Mouse (Mus musculus) lung, postnatal 4 days (tissue): ENCODE measurements around the gene Pacrg.
A peak's percentile ranks its signal among the peaks of the same experiment; 100 is the strongest.

Experiments
- DNase-seq, 2 experiments: peaks; one replicate each; pipeline ENCODE4 v3.0.0; 2021

Pacrg gene

GRCm38 (mm10) chr17:10840148-10840707 lies at the start of gene Pacrg, which contains the start of gene Prkn:
TSS of gene Pacrg (minus strand) at chr17:10840311.
TSS of gene Prkn (plus strand) at chr17:10840384.
- DNase-seq: peak; percentile 98

DNA sequence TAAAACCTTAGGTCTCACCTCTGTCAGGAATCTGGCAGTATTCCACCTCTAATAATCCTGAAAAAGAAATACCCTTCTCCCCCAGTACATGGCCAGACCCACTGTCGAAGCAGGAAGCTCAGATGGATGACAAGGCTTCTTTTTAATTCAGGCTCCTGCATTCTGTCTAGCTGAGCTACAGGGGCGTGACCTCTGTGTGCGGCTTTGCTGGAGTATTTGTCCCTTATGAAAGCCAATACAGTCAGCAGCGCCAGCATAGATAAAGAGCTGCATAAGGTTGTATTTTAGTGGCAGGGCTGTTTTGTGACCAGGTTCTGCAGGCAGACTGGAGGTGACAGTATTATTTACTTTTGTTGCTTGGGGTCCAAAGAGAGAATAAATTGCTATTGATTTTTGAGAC lies 47.8 kb upstream of the Pacrg start:
- no peak for DNase-seq

GRCm38 (mm10) chr17:10882260-10882659 lies 42.1 kb upstream of the Pacrg start:
- DNase-seq: no peak

DNA sequence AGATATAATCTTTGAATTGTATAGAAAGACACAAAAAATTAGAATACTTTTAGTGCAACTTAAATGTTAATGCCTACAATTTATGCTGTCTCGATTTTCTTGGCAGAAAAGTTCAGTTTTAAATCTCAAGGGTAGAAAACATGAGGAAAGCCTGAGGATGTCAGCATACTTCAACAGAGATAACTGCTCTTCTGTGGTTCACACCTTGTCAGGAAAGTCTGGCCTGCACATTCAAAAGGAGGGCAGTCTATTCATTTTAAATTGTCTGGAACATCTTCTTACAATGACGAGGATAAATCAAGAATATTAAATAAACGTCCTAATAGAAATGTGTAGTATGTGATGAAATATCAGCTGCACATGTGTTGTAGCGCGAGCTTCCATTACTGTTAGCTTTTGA lies 38.9 kb upstream of the Pacrg start:
- DNase-seq: no peak

DNA sequence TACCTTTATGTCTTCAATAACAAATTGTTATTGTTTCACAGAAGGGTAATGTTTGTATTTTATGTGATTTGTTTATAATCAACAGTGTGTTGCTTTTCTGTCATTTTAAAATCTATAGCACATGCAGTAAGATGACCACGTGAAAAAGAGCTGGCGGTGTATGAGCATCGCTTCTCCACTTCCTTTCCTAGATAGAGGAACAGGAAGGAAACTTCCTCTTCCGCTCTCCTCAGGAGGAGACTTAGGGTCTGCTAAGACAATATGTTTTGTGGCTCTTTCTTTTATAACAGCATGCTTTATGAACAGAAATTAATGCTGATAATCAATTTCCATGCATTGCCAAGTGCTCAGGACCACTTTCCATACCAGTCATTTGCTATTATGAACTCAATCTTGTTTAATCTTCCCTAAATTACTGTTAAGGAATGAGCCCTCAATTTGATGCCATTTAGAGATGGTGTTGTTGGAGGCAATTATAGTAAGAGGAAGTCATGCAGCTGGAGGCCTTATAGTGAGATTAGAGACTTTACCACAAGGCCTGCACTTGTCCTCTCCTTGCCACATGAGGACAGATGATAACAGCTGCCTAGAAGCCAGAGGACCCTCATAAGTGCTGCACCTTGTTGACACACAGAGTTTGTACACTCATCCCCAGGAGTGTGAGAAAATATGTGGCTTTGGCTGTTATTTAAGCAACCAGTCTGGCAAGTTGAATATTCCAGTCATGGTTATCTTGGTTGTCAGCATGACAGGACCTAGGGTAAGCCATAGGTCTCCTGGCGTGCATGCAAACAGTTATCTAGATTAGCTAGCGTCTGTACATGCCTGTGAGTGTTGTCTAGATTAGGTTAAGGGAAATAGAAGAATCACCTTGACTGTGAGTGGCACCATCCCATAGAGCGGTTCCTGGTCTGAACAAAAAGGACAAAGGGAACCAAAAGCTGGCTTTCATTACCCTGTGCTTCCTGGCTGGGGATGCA lies 34.4 kb upstream of the Pacrg start:
- DNase-seq: no peak

DNA sequence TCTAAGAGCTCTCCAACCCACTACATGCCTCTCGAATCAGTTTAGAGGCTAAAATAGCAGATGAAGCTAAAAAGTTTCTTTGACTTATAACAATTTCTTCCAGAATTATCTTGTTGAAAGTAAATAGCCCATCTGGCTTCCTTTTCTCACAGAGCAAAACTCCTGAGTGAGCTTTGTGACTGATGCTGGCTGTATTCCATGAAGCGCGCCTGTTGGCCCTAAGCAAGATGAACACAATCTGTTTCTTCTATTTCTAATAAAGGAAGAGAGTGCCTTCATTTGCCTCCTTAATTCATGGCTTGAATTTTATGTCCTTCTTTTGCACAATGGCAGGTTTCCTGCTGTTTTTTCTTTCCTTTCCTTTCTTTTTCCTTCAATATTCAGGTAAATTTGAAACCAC lies 14.1 kb upstream of the Pacrg start:
- no peak for DNase-seq

DNA sequence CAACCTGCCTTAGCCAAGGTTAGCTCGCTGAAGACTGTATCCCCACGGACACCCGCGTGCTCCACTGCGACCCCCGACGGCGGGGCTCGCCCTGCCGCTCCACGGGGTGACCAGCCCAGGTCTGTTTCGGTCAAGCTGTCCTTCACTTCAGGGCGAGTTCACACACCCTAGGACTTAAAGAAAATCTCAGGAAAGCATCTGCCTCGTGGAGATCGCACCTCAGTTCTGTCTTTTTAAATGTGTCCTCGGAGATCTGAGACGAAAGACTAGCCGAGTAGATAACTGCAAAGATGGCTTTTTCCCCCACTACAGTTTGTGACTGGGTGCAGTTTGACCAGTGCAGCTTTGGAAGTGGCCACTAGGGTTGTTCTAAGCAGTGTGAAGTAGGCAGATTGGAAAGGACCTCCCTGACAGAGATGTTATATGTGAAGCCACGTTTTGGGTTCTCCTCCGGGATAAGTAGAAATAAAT lies 655 bp upstream of the Pacrg start:
- DNase-seq: peak; percentile 41 to 71

DNA sequence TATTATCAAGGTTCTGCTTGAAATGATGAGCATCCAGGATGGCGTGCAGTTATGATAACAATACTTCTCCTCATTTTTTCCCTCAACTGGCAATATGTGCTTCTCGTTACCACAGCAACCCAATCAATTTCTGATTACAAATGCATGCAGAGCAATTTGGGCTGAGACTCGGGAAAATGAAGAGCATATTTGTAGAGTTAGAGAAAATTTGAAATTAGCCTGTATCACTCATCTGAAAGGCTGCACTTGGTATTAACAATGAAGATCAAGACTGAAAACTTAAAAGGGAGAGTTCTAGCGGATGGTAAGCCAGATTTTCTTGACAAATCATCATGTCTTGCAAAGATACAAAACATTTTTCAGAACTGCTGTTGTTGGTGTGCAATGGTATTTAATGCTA lies 21.1 kb downstream of the Pacrg start:
- DNase-seq: no peak

DNA sequence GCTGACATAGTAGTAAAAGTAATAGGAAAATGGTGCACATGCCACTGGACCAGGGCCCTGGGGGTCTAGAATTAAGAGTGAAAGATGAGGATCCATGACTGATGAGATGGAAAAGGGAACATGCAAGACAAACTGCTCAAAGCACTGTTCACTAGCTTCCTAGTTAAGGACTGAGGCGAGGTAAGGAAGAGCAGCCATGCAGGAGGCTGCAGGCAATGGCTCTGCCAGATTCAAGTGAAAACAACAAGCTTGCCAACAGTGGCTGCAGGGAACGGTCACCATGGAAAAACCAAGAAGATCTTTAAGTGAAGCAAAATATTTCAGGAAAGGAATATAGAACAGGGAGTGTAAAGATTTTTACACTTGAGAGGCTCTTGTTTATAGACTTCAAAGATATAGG lies 31.5 kb downstream of the Pacrg start:
- no peak for DNase-seq

GRCm38 (mm10) chr17:10807261-10807998 lies 32.7 kb downstream of the Pacrg start:
- DNase-seq: no peak

- no peak for DNase-seq
Measured at GRCm38 (mm10) chr17:10806692-10807091, 33.4 kb downstream of the Pacrg start.

GRCm38 (mm10) chr17:10791661-10792060 lies 48.5 kb downstream of the Pacrg start:
- DNase-seq: no peak

DNA sequence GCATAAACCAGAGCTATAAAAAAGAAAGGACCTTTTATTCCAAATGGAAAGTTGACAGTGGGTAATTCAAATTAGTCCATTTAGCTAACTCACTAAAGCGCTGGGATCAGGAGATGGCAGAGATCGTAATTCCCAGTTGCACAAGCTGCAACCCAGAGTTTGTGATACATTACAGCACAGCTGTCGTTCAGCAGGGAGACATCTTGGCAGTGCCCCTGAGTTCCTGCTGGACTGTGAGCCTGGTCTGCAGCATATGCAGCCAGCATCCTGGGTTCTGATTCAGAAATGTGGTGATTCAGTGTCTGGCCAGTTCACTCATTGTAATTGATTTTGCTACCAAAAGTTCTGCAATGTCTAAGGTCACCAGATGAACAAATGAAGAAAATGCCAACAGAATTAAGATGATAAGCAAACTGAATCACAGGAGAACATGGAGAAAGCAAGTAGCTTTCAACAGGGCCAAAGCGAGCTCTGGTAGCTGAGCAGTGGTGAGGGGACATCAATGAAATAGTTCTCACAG lies 55.6 kb downstream of the Pacrg start:
- no peak for DNase-seq

DNA sequence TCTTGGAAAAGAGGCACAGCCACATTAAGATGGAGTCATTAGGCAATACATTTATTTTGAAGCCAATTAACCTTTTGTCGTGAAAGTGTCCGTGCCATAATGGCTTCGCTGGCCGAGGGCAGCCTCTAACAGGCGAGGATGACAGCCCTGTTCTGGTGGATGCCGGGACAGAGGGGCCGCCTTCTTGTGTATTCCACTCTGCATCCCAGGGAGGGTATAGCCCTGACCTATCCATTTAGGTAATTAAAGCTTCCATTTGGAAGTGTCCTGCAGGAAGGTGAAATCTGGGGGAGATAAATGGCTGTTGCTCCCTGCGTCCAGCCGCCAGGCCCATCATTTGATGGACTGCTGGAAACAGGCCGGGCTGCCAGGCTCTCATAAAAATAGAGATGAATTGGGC lies 63.6 kb downstream of the Pacrg start:
- DNase-seq: no peak

GRCm38 (mm10) chr17:10774468-10774867 lies 65.6 kb downstream of the Pacrg start:
- no peak for DNase-seq

- DNase-seq: no peak
Measured at GRCm38 (mm10) chr17:10772207-10772606, 67.9 kb downstream of the Pacrg start.

DNA sequence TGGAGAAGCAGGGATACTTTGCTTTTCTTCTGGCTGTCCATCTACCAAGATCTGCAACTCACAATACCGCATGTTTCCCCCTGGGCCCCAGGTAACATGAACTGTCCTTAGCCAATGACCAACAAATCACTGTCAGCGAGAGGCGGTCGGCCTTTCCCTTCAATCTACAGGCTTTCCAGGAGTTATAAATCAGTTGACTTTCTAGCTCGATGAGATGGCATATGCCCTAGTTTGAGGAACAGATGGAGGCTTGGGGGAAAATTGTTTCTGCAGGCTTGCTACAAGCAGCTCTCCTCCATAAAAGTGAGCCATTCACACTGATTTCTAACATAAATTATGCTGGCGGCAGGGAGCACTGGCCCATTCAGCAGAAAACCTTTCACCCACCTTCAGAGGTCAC lies 70.2 kb downstream of the Pacrg start:
- no peak for DNase-seq

DNA sequence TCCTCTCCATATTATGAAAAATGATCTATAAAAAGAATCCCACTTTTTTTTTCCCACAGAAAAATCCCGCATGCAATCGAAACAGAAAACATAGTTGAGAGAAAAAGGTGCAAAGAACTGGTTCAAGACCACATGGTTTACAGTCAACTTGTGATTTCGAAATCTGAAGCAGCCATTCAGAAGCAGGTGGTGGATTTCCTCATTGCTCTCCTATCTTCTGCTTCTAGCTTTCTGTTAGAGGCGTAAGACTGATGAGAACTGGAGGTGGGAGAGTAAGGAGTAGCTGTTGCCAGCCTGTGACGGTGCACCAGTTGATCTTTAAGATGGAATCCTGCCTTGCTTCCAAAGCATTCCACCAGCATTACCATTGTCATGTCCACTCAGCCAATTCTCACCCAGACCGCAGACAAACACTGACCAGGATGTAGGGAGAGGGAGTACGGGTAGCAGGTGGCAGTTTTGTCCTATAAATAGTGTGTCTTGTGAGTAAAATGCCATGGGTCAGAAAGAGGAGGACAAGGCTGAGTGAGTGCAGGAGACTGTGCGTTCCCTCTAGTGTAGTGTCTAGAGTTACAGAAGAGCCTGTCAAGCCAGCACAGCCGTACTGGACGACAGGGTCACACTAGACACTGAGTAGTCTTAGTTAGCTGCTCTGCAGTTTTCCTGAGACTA lies 73.2 kb downstream of the Pacrg start:
- no peak for DNase-seq

DNA sequence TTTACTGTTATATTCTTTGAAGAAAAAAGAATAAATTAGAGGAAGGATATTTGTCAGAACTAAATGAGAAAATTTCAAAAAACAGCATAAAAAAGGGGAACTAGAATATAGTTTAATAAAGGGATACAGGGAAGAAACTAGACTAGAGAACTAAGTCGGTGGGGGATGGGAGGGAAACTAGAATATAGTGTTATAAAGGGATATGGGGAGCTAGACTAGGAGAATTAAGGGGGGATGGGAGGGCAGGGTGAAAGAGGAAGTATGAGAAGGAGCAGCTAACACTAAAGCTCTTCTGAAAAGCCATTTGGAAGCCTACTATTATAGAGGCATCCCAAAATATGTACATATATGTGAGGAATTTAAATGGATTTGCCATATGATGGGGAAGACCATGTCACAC lies 75.8 kb downstream of the Pacrg start:
- DNase-seq: no peak

GRCm38 (mm10) chr17:10757455-10757854 lies 82.7 kb downstream of the Pacrg start:
- DNase-seq: no peak

DNA sequence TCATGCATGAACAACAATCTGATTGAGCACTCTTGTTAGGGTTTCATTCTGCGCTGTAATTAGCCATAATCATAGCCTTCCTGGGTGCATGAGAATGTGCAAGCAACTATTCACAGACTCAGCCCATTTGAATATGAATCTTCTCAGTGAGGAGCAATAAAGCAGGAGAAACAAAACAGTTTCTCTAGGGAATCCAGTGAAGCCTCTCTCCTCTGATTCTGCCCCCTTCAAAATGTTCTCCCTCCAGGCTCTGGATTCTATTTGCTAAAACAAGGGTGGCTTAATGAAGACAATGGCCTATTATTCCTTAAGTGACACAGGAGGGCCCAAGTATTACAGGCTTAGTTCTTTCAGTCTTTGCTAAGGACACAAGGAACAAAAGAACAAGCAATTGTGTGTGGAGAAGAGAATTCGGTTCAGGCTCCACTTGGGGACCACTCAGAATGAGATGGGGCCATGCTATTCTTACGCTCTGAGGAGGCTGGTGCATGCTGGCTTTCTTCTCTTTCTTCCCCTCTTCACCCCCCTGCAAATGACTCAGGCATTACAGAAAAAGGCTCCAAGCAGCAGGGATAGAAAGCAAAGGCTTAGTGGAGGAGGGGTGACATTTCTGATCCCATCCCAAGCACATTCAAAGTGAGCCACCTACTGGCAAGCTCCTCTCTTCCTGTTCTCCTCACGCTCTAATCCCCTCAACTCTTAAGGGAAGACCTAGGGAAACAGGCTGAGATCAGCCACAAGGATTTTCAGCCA lies 95.2 kb downstream of the Pacrg start:
- peak; percentile 32 to 61 for DNase-seq

DNA sequence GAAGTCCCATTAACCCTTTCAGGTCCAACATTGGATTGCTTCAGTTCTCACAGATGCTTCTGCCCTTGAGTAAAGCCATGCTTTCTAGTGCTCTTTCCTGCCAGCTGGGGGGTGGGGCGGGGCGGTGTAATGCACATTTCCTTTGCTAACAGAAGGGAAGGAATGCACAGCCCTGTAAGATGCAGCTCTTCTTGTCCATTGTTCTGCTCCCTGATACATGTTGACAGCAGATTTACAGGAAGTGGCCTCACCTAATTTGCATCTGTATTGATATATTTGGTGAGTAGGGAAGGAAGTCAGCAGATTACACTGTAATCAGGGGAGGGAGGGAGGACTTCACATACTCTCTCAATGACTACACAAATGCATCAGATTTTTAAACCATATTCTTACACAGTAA lies 100.0 kb downstream of the Pacrg start:
- DNase-seq: peak; percentile 28 to 60
